Mouse (Mus musculus) bone marrow, adult 2 months (tissue): ENCODE measurements around the gene Lsm2. TPM values are rescaled to one million over a fixed set of nuclear protein-coding genes. Genes with fewer than 3 reads are reported as not detected.
"Not testable (repeated sequence)": the region's sequence is repeated elsewhere in the genome, so short reads cannot be mapped to it uniquely, and the experiment has no call there.

Experiments
- H3K27ac ChIP-seq: fragments of 200-500 bp; 2 replicates; pipeline ENCODE4 v1.5.1; 2012; ENCODE audit warnings: low read depth, mild to moderate bottlenecking, control low read depth, inconsistent platforms, low read length; ENCODE audit not compliant: control insufficient read depth, poor library complexity, insufficient read depth
- H3K4me1 ChIP-seq: fragments of 200-500 bp; 2 replicates; pipeline ENCODE4 v1.6.1; 2011; ENCODE audit warnings: low read length; ENCODE audit not compliant: control insufficient read depth, insufficient read depth
- H3K4me3 ChIP-seq: fragments of 200-500 bp; replicated peaks from 2 replicates; pipeline ENCODE3; 2011; ENCODE audit warnings: mild to moderate bottlenecking, low read depth, low read length, control low read depth; ENCODE audit not compliant: control insufficient read depth
- CTCF ChIP-seq: fragments of 200-500 bp; IDR thresholded peaks from 2 replicates; pipeline ENCODE4 v1.5.1; 2011; ENCODE audit warnings: low read length, control low read depth; ENCODE audit not compliant: control insufficient read depth, insufficient read depth
- POLR2A ChIP-seq: fragments of 200-500 bp; IDR thresholded peaks from 2 replicates; pipeline ENCODE4 v1.6.1; 2011; ENCODE audit warnings: low read depth, mild to moderate bottlenecking, control low read depth, low read length, borderline replicate concordance; ENCODE audit not compliant: control insufficient read depth
- WGBS: fragments of 180-500 bp; shearing (Covaris S2); methylation state at CpG from one replicate; pipeline ENCODE4 v1.1.7; 2018; 5-methylcytosine and 5-hydroxymethylcytosine counted together
- polyA plus RNA-seq: library from polyadenylated mRNA; stranded (reverse); fragments of >200 nt; gene quantifications from 2 replicates; pipeline ENCODE4 v1.2.4, GENCODE M21; 2011; ENCODE audit warnings: low replicate concordance; ENCODE audit not compliant: missing spikeins, insufficient read depth, insufficient read length

Gene Lsm2
- polyA plus RNA-seq, 1 experiment = 84.5 TPM

DNA sequence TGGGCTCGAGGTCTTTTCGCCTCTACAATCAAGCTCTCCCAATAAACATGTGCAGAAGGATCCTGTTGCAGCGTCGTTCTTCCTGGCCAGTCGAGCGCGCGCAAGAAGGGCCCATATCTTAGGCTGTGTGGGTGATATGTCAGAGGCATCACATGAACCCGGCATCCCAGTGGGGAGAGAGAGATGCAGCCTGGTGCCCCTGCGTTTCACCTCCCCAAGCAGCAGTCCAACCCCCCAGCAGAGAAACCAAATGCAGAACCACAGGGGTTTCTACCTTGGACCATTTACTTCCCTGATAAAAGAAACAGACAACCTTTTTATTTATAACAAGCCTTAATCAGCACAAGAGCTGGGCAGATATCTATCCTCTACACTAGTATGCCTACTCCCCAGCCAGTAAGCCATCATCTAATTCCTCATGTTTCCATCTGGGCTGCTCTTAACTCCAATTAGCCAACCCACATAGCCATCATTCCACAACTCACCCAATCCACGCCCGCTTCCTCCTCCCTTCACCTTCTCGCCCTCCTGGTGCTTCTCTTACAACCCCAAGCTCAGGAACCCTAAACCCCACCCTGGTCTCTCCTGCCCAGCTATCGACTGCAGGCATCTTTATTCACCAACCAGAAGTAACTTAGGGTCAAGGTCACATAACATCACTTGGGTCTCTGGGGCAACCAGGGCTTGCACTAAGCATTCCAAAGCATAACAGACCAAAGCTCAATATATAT, 14.9 kb downstream of the Lsm2 start:
- TF ChIP-seq POLR2A = no peak; the same call in 1 of the 2 replicates
- TF ChIP-seq CTCF = no peak
- WGBS = 66% methylated on average over 12 of the region's 14 CpGs
- peak overlapping the region; percentile 64 for H3K4me3 ChIP-seq
- peaks cover 2% of the 10 kb centered on the region for H3K4me1 ChIP-seq
- H3K27ac ChIP-seq = peak overlapping the region; percentile 64

DNA sequence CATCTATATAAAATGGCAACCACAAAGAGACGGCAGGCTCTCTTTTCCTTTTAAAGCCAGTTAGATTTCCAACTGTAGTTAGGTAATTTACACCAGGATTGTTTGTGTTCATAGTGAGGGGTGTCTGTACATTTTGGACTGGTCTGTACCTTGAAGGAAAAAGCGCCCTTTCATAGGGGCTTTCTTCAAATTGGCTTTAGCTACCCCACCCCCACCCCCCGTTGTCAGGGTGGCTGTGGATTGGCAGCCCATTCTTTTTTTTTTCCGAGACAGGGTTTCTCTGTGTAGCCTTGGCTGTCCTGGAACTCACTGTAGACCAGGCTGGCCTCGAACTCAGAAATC, 15.5 kb downstream of the Lsm2 start:
- WGBS = 59% methylated on average over 5 of the region's 5 CpGs
- H3K27ac ChIP-seq = no peak overlapping the region
- no peak for TF ChIP-seq CTCF
- no peak for TF ChIP-seq POLR2A
- peaks cover 2% of the 10 kb centered on the region for H3K4me1 ChIP-seq
- H3K4me3 ChIP-seq = peak overlapping the region; percentile 61

DNA sequence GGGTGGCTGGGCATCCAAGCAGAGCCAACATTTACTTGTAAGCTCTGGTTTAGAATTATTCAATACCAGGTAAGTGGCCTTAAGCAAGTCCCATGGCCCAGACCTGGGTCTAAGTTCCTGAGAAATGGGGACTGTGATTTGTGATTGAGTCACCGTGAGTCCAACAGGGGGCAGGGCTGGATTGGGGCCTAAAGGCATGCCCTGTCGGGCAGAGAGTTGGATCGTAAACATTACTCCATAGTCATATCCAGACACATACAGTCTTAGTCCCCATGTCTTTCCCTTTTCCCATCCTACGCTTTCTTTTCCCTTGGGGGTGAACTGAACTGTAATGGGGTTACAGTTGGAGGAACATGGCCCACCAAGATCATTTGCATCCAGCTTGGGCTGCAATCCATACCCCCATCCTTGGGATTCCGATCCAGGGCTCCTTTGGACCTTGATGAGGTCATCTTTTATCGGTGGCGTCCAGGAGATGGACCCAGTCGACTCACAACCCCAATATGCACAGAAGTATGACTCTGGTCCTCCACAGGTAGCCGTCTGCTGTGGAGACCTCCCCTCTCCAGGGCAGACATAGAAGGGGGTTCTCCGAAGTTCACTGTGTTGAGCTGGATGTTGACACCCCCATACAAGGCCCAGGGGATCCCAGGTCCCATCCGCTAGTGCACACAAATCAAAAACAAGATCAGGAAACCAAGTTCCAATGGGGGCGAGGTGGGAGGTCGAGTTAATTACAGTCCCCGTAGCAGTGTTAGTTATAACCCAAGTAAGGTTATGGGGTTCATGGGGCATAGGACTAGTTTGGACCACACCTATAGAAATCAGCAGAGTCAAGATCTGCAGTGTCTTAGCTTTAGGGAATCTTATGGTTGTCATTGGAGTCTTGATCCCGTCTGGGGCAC, 17.1 kb downstream of the Lsm2 start:
- 38% methylated on average over 15 of the region's 15 CpGs for WGBS
- peak overlapping the region; percentile 93 for H3K27ac ChIP-seq
- H3K4me3 ChIP-seq = peak overlapping the region; percentile 86
- H3K4me1 ChIP-seq = peaks cover 7% of the 10 kb centered on the region
- no peak for TF ChIP-seq POLR2A
- TF ChIP-seq CTCF = 0 out of 2 replicates have a peak, but pooled peaks have one; percentile 6

DNA sequence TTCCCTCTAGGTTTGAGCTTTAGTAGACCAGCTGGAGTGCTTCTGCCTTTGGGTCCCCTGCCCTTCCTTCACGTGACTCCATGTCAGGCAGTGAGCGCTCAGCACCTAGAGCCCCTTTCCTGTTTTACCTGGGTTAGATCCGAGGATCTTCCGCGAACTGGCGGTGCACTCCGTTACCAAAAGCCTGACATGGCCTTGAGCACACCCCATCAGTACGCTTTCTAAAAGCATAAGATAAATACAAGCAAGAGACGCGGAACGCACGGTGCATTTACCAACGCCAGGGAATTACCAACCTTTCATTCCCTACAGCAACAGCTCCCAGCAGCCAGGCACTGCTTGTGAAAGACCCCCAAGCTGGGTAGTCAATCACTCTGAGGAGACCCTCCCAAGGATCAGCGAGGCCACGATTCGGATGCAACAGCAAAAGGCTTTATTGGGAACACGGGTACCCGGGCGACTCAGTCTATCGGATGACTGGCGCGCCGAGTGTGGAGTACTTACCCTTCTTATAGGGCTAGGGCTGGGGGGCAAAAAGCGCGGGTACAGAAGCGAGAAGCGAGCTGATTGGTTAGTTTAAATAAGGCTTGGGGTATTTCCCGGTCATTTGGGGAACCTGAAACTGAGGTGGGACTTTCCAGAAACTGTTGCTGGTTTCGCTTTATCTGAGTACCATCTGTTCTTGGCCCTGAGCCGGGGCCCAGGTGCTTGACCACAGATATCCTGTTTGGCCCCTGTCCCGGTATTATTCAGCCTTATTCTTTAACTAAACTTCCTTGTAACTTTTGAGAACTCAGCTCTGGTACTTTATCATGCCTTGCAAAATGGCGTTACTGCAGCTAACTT, 18.4 kb downstream of the Lsm2 start:
- H3K27ac ChIP-seq = peak overlapping the region; percentile 100
- 2% methylated on average over 30 of the region's 32 CpGs for WGBS
- peak overlapping the region; percentile 92 for H3K4me3 ChIP-seq
- not testable (repeated sequence) for H3K4me1 ChIP-seq
- TF ChIP-seq POLR2A = peak; percentile 35; the same call in 1 of the 2 replicates

DNA sequence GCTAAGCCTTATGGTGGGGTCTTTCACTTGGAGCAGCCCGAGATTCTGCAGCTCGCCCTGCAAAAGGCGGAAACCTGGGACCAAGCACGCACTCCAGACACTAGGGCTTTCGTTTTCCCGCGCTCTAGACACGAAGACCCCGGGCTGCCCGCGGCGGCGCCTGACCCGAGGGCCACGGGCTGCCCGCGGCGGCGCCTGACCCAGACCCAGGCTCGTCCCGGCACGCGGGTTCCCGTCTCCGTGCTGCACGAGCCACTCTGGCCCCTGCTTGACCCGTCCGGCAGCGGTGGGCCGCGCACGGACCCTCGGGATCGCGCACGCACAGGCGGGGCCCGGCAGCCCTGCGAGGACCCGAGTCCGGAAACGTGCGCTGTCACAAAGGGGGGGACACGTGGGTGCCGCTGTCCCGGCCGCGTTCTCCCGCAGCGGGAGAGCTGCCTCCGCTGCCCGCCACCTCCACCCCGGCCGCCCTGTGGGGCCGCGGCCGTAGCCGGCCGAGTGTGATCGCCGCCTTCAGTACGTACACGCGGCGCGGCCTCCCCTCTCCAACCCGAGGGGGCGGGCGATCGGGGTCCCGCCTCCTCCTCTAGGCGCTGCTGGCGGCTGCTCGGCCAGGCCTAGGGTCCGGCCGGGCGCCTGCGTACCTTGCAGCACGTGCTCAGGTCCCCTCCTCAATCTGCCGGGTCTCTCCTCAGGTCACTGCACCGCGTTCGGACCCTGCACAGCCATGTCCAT, 19.2 kb downstream of the Lsm2 start, which contains the start of gene Vars:
Gene Vars, plus strand, starts transcription at position 271 of the 735 bp plus-strand sequence.
- peaks cover 7% of the 10 kb centered on the region for H3K4me1 ChIP-seq
- peak within 1 kb of the TSS; percentile 100 for H3K27ac ChIP-seq
- under 1% methylated on average over 83 of the region's 83 CpGs for WGBS
- TF ChIP-seq CTCF (no peak), POLR2A (peak; percentile 64; the same call in 1 of the 2 replicates)
- peak within 1 kb of the TSS; percentile 92 for H3K4me3 ChIP-seq

DNA sequence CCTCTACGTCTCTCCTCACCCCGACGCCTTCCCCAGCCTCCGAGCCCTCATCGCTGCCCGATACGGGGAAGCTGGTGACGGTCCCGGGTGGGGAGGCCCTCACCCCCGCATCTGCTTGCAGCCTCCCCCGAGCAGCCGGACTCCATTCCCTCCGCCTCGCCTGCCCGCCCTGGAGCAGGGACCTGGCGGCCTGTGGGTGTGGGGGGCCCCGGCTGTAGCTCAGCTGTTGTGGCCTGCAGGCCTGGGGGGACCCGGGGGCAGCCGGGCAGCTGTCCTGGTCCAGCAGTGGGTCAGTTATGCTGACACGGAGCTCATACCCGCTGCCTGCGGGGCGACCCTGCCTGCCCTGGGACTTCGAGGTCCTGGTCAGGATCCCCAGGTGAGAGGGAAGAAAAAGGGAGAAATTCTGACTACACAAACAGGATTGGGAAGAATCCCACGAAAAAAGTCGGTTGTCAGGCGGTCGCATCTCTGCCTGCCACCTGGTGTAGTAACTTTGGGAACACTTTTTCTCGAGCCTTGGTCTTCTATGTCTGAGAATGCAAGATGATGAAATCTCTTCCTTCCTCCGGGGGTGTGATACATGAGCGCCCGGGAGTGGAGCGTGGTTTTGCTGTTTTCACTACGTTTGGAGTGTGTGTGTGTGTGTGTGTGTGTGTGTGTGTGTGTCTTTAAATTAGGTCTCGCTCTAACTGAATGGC, 19.9 kb downstream of the Lsm2 start:
- Histone ChIP-seq H3K27ac (peak overlapping the region; percentile 100), H3K4me1 (peaks cover 5% of the 10 kb centered on the region; the same call in 1 of the 2 replicates), H3K4me3 (peak overlapping the region; percentile 92)
- TF ChIP-seq CTCF = no peak
- TF ChIP-seq POLR2A = no peak
- WGBS = under 1% methylated on average over 35 of the region's 35 CpGs

DNA sequence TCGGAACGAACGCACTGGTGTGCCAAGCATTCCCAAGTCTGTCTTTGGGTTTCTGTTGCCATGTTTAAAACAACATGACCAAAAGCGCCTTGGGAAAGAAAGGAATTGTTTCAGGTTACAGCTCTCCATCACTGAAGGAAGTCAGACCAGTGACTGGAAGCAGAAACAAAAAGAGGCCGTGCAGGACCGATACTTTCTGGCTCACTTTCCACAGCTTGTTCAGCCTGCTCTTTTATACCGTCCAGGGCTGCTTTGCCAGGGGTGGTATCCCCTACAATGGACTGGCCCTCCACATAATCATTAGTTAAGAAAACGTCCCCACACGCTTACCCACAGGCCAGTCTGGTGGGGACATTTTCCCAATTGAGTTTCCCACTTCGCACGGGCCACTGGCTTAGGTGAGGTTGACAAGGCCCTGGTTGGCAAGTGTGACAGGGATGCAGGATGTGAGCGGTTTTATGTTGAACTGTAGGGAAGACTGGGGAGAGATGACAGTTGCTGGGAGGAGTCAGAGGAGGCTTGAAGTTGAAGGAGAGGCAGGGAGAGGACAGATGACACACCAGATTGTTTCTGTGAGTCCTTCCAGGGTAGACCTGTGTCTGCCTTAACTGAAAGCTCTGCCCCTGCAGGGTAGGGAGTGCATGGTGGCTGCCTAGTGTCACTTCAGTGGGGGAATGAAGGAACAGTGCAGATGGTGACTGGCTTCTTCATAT, 20.6 kb downstream of the Lsm2 start:
- TF ChIP-seq POLR2A (0 out of 2 replicates have a peak, but pooled peaks have one; percentile 41), CTCF (no peak)
- WGBS = under 1% methylated on average over 12 of the region's 12 CpGs
- Histone ChIP-seq H3K4me3 (peak overlapping the region; percentile 92), H3K27ac (peak overlapping the region; percentile 100), H3K4me1 (peaks cover 5% of the 10 kb centered on the region; the same call in 1 of the 2 replicates)
